Mouse (Mus musculus) B cell, adult 2 months (primary cell): Measurements from ENCODE around the gene Pi16.
A peak's percentile ranks its signal among the peaks of the same experiment; 100 is the strongest.
"Not testable (repeated sequence)": the region's sequence is repeated elsewhere in the genome, so short reads cannot be mapped to it uniquely, and the experiment has no call there.

Source experiments
- DNase-seq, 2 experiments: peaks; one replicate each; pipeline ENCODE4 v3.0.0; 2022

The Pi16 gene

DNA sequence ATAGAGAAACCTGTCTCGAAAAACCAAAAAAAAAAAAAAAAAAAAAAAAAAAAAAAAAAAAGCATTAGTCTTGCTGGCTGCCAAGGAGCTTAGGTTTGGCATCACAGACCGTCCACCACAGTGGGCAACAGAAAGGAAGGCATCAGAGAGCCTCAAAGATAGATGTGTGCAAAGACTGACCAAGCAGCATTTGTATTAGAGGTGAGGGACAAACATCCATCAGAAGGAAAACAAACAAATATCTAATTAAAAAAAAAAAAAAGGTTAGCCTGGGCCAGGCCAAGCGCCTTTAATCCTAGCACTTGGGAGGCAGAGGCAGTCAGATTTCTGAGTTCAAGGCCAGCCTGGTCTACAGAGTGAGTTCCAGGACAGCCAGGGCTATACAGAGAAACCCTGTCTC, at the start of gene Pi16:
Pi16 (plus strand) TSS at position 301 of the 400 bp plus-strand sequence.
- DNase-seq, result not testable (repeated sequence)

DNA sequence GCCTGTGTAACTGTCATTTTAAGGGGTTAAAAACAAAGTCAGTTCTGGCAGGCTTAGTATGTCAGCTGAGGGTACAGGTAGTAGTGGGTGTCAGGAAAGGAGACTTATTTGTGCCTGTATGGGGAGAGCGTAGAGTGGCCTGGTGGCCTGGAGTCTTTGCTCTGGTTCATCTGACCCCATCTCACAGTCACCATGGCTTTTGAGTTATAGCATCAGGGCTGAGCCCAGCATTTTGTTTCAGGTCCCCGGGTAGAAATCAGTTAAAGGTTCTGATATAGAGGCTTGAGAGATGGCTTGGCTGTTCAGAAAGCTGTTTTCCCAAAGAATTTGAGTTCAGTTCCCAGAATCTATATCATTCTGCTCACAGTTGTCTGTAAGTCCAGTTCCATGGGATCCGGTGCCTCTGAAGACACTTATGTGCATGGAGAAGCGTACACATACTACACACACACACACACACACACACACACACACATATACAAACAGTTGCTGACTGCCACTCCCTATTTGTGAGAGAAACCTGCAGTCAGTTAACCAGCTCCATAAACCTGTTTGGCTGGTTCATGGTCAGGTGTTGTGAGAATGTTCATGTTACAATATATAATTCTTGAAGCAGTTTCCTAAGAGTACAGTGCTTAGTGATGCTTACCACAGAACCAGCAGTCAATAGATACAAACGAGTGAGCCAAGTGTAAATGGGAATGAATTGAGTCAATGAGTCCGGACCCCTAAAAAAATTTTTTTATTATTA, 49.4 kb upstream of the Pi16 start:
- DNase-seq, result no peak

DNA sequence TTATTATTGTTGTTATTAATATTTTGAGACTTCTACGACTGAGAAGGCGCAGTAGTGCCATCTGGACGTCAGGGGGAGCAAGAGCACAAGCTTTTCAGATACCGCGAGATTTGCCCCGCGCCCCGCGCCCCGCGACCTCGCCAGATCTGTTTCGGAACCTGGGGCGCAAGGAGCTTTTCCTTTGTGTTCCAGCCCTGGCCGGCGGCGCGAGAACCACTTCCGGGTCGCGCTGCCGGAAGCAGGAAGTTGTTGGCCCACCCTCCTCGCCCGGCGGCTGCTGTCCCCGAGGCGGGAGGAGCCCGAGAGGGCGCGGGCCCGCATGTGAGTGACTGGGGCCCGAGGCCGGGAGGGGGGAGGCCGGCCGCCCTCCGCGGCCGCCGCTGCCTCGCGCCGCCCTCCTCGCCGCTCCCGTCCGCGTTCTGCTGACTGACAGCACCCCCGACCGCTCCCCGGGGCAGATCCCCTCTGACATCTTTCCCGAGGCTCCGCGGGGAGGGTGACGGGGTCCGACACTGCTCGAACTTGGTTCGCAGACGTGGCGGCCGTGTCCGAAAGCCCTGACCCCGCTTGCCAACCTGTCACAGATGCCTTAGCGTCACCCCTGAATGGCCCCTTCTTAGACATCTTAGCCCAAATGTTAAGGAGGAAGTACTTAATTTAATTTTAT, 48.7 kb upstream of the Pi16 start, which contains the start of gene BC004004:
BC004004 (plus strand) TSS at position 107 of the 667 bp plus-strand sequence.
- peak; percentile 96 for DNase-seq

DNA sequence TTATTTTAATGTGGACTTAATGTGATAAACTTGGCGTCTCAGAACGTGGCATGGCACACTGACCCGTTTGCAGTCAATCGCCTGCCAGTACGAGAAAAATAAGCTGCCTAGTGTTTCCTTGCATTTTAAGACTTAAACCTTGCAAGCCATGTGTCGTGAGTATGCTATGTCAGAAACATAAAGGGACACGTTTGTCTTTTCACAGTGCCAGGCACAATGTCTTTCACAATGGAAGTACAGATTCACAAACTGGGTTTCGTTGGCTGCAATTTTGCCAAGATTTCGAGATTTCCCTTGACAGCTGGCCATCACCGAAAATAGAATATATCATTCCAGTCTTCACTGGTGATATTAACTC, 48.2 kb upstream of the Pi16 start:
- DNase-seq, result no peak

DNA sequence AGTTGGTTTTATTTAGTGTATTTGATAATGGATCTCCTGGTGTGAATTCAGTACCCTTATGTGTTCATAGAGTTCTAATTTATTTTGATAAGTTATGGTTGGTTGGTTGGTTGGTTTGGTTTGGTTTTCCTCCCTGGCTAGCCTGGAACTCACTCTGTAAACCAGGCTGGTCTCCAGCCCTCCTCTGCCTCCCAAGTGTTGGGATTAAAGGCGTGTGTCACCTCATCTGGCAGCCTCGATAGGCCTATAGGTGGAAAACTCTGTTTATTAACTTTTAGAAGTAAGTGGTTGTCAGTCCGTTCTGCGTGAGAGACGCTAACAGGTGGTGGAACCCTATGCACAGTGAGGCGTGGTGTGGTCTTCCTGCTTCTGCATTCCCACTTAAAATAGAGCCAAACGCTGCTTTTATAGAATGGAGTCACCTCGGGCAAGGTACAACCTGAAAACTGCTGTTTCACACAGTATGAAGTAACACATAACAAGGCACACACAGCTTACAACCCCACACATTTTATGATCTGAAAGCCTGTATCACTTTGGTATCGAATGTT, 47.3 kb upstream of the Pi16 start:
- DNase-seq, result peak; percentile 21 to 24

DNA sequence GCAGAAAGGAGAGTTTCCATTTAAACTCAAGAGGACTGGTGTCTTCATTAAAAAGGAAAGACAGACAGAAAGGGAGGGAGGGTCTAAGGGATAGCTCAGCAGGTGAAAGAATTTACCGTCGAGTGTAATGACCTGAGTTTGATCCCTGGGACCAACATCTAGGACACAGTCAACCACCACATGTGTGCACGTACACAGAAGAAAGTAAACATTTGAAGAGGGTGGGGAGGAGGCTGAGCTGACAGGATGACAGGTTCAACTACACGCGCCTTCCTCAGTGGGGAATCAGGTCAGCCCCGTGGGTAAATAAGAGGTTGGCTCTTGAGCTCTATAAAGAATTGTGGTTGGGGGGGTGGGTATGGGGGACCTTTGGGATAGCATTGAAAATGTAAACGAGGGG, 44.3 kb upstream of the Pi16 start:
- no peak for DNase-seq

DNA sequence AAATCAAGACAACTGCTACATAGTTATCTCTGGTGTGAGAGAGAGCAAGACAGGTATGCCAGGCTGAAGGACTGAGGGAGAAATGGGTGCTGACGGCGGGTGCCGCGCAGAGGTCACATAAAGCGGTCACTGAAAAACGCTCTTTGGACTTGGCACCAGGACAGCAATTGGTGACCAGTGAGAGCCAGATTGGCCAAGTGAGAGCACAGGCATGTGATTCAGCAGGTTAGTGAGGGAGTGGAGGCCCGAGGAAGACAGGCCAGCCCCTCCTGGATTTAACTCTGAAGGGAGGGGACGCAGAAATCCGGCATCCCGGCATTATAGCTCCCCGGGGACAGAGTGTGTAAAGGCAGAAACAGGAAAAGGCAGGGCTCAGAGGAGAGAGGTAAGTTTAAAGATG, 43.6 kb upstream of the Pi16 start:
- DNase-seq, result no peak

DNA sequence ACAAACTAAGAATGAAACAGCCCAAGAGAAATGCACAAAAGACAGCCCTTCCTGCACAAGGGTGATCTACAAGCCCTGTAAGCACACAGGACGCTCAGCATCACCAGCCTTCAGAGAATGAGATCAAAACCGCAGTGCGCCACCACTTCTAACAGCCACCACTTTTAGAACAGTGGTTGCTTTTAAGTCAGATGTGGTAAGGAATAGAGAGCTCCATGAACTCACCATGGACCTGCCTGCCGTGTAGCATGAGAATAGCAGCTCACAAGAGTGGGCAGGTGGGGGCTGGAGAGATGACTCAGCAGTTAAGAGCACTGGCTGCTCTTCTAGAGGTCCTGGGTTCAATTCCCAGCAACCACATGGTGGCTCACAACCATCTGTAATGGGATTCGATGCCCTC, 37.1 kb upstream of the Pi16 start:
- no peak for DNase-seq

DNA sequence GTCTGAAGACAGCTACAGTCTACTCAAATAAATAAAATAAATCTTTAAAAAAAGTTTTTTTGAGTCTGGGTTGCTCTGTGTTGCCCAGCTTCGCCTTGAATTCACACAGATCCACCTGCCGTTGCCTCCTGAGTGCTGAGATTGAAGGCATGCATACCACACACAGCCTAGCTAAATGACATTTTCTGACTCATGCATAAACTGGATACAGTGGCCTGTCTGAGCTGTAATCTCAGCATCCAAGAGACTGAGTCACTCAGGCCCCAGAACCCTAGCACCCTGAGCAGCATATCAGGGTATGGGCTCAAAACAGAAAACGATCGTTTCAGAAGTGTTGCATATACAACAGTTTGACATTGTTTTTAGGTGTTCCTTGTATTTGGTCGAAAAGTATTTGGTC, 35.9 kb upstream of the Pi16 start:
- DNase-seq, result no peak

DNA sequence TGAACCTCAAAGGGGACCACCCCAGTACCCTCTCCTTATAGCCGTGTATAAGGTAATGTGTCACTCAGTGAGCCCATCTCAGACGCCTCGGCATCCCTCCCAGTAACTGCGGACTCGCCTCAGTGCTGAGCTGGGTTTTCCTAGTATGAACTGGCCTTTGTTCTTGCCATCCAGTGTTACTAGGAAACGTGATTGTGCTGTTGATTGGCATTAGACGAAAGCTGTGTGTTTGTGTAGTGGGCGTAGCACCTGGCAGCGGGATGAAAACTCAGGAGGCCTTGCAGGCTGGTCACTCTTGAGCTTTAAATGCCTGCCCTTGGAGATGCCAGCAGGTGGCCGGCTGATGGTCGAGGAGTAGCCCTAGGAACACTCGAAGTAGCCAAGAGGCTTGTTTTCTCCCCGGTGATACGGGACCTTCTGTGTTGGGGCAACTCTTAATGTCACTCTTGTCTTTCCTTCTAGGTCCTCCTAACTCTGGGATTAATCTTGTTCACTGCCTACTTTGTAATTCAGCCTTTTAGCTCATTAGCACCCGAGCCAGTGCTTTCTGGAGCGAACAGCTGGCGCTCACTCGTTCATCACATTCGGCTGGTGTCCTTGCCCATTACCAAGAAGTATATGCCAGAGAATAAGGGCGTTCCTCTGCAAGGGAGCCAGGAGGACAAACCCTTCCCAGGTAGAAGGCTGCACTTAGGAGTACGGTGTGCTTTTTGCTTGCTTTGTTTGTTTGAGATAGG, 35.1 kb upstream of the Pi16 start:
- DNase-seq, result no peak

DNA sequence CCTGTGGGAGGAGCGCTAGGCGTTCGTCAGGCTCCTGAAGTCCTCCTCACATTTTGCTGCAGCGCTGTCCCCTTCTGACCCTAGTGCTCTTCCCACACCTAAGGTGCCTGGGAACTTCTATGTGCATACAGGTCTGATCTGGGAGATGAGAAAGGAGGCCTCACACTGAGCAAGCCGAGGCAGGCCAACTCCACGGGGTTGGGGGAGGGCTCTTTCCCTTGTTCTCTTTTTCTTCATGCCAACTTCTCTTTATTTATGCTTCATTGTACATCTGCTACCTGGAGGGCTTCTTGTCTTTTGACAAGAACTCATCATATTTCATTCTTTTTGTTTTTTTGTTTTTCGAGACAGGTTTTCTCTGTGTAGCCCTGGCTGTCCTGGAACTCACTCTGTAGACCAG, 25.7 kb upstream of the Pi16 start:
- DNase-seq, result peak; percentile 46 to 58

DNA sequence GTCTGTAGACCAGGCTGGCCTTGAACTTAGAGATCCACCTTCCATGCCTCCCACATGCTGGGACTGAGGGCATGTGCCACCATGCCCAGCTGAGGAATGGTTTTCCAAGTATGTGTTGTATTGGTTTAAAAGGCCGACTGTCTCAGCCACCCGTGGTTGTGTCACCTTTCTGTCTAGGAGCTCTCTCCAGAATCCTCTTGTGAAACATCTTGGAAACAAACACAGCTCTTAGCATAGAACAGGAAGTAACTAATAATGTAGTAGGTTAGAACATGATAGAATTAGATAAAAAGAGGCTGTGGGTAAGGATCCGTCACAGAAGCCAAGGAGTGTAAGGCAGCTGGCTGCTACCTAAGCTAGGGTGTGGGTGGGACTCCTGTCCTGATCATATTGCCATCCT, 24.5 kb upstream of the Pi16 start:
- DNase-seq, result no peak

DNA sequence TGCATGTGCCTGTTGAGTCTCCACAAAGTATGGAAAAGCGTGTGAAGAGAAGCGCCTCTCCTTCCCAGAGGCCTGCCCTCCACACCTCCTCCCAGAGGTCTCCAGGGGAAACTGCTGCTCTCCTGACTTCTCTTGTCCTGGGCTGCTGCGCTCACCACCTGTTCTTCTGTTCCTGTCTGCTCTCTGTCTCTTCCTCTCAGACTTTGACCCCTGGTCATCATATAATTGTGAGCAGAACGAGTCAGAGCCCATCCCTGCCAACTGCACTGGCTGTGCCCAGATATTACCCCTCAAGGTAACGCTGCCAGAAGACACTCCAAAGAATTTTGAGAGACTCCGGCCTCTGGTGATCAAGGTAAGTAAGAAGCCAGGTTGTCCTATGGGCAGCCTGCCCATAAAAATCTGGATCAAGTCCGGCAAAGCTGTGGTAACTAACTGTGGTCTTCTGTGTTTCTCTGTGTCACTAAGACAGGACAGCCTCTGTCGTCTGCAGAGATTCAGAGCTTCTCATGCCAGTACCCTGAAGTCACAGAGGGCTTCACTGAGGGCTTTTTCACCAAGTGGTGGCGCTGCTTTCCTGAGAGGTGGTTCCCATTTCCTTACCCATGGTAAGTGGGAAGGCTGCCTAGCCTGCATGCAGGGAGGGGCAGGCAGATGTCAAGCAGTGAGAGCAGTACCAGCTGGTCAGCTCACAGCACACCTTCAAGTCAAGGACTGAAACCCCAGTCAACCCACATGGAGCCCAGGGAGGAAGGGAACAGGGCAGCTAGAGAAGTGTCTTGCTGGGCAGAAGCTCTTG, 23.5 kb upstream of the Pi16 start:
- DNase-seq, result no peak

DNA sequence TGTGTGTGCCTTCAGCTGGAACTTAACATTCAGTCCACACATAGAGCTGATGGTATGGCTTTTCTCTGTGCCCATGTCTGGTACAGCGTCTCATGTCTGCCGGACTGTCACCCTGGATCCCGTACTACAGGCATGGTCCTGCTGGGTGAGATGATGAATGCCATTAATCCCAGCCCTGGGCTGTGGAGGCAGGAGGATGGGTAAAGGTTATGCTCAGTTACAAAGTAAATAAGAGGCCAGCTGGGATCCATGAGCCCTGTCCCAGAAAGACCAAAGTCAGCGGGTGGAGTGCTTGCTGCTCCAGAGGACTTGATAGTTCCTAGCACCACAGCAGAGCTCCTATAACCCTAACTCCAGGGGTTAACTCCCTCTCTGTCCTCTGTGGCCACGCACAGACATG, 21.6 kb upstream of the Pi16 start:
- no peak for DNase-seq

DNA sequence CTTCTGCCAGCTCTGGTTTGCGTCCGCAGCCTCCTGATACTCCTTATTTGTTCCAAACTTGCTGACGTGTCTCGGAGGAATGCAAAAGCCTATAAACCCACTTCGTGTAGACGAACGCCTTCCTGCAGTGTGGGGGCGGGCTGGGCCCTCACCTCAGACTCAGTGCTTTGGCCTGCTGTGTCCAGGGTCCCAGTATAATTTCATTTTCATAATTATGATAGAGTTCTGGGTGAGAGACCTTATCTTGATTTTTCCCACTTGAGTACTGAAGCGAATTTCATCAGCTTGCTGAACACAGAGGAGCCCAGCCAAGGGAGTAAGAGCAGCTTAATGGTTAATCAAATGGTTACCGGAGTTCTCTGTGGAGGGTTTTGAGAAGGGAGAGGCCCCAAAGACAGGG, 20.2 kb upstream of the Pi16 start:
- no peak for DNase-seq

DNA sequence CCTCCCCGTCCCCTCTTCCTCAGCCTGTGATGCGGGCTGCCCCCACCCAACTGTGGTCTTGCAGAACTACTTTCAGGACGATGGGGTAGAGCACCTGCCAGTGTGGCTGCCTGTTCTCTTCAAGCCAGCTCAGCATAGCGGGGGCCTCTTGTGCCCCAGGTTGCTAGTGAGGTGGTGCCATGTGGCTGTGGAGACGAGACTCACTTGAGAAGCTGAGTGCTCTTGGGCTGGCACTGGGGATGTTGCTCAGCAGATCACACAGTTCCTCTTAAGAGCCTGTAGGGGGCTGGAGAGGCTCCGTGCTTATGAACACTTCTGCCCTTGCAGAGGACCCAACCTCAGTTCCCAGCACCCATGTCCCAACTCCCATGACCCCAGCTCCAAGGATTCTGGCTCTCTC, 19.7 kb upstream of the Pi16 start:
- DNase-seq, result no peak

DNA sequence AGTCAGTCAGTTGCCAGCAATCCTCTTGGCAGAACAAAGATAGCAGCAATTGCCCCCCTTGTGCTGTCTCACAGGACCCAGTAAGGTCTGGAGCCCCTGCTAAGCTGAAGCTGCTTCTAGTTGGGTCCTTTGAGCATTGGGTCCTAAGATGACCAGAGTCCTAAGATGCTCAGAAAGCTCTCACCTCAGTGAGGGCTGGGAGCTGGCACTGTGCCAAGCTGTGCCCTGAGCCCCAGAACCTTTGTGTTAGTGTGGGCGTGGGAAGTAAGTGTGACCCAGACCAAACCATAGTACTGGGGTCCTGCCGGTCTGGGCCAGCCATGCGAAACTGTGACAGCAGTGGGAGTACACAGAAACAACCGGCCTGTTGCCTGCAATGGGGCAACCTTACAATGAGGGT, 18.2 kb upstream of the Pi16 start:
- DNase-seq, result no peak

DNA sequence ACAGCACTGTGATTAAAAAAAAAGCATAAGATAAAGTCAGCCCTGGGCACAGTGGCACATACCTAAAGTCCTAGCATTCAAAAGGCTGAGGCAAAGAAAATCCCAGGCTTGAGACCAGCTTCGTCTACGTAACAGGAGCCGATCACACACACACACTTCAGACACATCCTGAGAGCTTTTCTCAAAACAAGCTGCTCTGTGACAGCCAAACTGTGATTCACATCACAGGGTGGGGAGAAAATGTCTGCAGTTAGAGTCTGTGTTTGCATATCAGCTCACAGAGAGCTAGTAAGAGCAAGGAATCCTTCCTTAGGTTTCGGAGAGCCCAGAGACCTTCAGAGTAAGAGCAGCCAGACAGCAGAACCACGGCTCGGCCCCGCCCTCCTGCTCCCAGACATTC, 16.6 kb upstream of the Pi16 start:
- DNase-seq, result no peak

DNA sequence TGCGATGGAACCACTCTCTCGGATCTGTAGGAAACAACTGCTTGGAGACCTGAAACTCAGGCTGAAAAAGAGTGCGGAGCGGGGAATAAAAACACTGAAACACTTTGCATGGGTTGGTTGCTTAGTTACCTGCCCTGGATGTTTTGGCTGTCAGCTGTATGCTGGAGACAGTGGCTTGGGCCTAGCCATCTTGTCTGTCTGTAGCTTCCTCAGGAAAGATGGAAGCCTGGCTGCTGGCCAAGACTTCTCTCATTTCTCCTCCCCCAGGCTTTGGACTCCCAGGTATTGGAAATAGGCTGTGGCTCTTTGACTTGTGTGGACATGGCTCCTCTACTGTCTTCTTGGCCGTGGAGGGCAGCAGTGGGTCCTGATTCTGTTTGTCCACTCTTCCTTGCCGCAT, 16.1 kb upstream of the Pi16 start:
- no peak for DNase-seq

DNA sequence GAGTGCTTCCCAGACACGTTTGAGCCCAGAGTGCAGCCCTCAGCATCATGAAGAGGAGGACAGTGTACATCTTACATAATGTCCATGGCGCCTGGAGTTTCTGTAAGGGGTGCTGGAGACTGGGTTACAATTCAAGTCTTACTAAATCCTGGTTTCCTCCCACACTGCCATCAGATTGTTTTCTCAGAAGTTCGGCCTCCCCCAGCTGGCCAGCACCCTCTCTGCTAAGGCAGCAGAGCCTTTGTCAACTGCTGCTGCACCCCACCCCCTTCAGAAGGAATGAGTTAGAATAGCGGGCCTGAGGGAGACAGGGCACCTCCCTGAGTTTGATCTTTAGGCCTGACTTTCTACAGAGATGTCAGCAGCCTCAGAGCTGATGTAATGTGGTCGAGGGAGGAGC, 15.3 kb upstream of the Pi16 start:
- no peak for DNase-seq

DNA sequence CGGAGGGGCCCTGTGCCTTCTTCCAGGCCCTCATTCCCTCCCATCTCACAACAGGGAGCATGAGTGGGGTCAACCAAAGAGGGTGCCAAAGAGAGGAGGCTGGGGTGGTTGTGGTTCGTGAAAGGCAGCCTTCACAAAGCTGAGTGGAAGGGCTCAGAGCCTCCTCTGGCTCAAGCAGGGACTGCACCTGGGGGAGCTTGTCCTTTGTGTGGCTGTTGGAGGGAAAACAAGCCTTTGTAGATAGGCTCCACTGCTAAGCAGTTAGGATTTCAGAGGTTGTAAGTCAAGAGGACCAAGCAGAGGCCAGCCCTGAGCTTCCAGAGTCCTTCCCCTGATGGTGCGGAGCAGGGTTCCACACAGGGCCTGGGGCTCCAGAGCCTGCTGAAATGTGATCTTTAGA, 14.4 kb upstream of the Pi16 start:
- DNase-seq, result peak; percentile 57 to 62

DNA sequence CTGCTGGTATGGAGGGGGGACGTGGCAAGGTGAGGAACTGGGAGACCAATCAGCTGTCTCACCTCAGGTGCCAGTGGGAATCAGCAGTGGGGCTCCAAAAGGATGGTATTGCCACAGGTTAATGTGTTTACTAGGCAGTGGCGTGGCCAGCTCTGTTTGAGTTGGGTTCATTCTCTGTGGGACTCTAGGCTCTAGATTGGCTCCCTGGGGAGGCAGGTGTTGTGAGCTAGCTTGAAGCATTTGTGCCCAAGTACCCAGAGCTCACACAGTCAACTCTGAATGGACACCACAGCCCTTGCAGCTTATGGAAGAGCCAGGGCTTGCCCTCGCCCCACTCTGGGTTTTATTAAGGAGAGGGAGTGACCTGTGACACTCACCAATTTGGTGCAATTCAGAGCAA, 13.6 kb upstream of the Pi16 start:
- DNase-seq, result peak; percentile 24 to 39
